Mouse (Mus musculus) liver, adult 2 months (tissue): ENCODE measurements around the gene Zfp263.

Source experiments
- CTCF ChIP-seq: fragments of 200-500 bp; IDR thresholded peaks from 2 replicates; pipeline ENCODE4 v1.5.1; 2011; ENCODE audit warnings: low read depth, low read length, control low read depth
- POLR2A ChIP-seq: fragments of 200-500 bp; IDR thresholded peaks from 2 replicates; pipeline ENCODE4 v1.6.1; 2011; ENCODE audit warnings: low read length, control low read depth; ENCODE audit not compliant: insufficient read depth; ENCODE audit errors: extremely low read depth

- TF ChIP-seq CTCF, result no peak
- TF ChIP-seq POLR2A, result no peak
These were observed 32.5 kb downstream of the Zfp263 start for GRCm38 (mm10) chr16:3776365-3776764.
